Mouse (Mus musculus) midbrain, embryonic 12.5 days (tissue): ENCODE measurements around the gene Trip10. TPM values are rescaled to one million over a fixed set of nuclear protein-coding genes. Genes with fewer than 3 reads are reported as not detected.

Experiments
- ATAC-seq: fragments of 200-750 bp; cut with Nextera tagmentation; 2 replicates; pipeline ENCODE4 v1.8.0; 2017; ENCODE audit warnings: low read depth, moderate TSS enrichment, moderate library complexity; ENCODE audit not compliant: low FRiP score
- H3K27ac ChIP-seq: fragments of 300-500 bp; sonication (generic); replicated peaks from 2 replicates; pipeline ENCODE4 v1.5.1; 2016; ENCODE audit warnings: mild to moderate bottlenecking
- H3K27me3 ChIP-seq: fragments of 300-500 bp; sonication (generic); 2 replicates; pipeline ENCODE4 v1.6.1; 2016; ENCODE audit warnings: mild to moderate bottlenecking
- H3K36me3 ChIP-seq: fragments of 300-500 bp; sonication (generic); 2 replicates; pipeline ENCODE4 v1.6.1; 2016
- H3K4me1 ChIP-seq: fragments of 300-500 bp; sonication (generic); 2 replicates; pipeline ENCODE4 v1.6.1; 2016
- H3K4me2 ChIP-seq: fragments of 300-500 bp; sonication (generic); replicated peaks from 2 replicates; pipeline ENCODE4 v1.6.1; 2016; ENCODE audit warnings: mild to moderate bottlenecking, moderate library complexity
- H3K4me3 ChIP-seq: fragments of 300-500 bp; sonication (generic); 2 replicates; pipeline ENCODE4 v1.5.1; 2016; ENCODE audit warnings: mild to moderate bottlenecking
- H3K9ac ChIP-seq: fragments of 300-500 bp; sonication (generic); replicated peaks from 2 replicates; pipeline ENCODE4 v1.6.1; 2016; ENCODE audit warnings: mild to moderate bottlenecking, moderate library complexity
- H3K9me3 ChIP-seq: fragments of 300-500 bp; sonication (generic); 2 replicates; pipeline ENCODE4 v1.6.1; 2016; ENCODE audit warnings: mild to moderate bottlenecking
- WGBS: fragments of 180-500 bp; shearing (Covaris S2); methylation state at CpG from one replicate; pipeline ENCODE4 v1.1.7; 2016; 5-methylcytosine and 5-hydroxymethylcytosine counted together
- microRNA-seq: library from miRNA; unstranded; fragments of <30 nt; microRNA quantifications from one replicate; pipeline ENCODE4, GENCODE M21; 2017
- polyA plus RNA-seq: library from polyadenylated mRNA; unstranded; fragments of >200 nt; fragmentation: Nextera tagmentation; extraction: Ambion mirVana; gene quantifications from 2 replicates; pipeline ENCODE4 v1.2.1, GENCODE M21; 2016

Gene Trip10
- polyA plus RNA-seq, 1 experiment from 2014 or later, result 26.6 TPM

GRCm38 (mm10) chr17:57289252-57289651, 40.0 kb downstream of the Trip10 start:
- Histone ChIP-seq H3K4me1 (no peaks in the 10 kb centered on the region), H3K4me2 (no peak overlapping the region), H3K27me3 (no peaks in the 10 kb centered on the region), H3K9ac (no peak overlapping the region), H3K9me3 (no peaks in the 10 kb centered on the region), H3K27ac (no peak overlapping the region), H3K36me3 (no peaks in the 10 kb centered on the region), H3K4me3 (no peak overlapping the region)
- WGBS, result 93% methylated on average over 5 of the region's 5 CpGs
- no peak for ATAC-seq

GRCm38 (mm10) chr17:57290001-57290670, 40.9 kb downstream of the Trip10 start:
- ATAC-seq, result no peak
- 89% methylated on average over 9 of the region's 9 CpGs for WGBS
- Histone ChIP-seq H3K9ac (no peak overlapping the region), H3K27ac (no peak overlapping the region), H3K9me3 (no peaks in the 10 kb centered on the region), H3K27me3 (no peaks in the 10 kb centered on the region), H3K4me2 (no peak overlapping the region), H3K36me3 (no peaks in the 10 kb centered on the region), H3K4me3 (no peak overlapping the region), H3K4me1 (no peaks in the 10 kb centered on the region)

GRCm38 (mm10) chr17:57290671-57291055, 41.4 kb downstream of the Trip10 start:
- H3K4me1 ChIP-seq, result no peaks in the 10 kb centered on the region
- no peaks in the 10 kb centered on the region for H3K36me3 ChIP-seq
- no peaks in the 10 kb centered on the region for H3K27me3 ChIP-seq
- no peak overlapping the region for H3K4me3 ChIP-seq
- H3K27ac ChIP-seq, result no peak overlapping the region
- 87% methylated on average over 7 of the region's 7 CpGs for WGBS
- H3K9me3 ChIP-seq, result no peaks in the 10 kb centered on the region
- no peak for ATAC-seq
- H3K9ac ChIP-seq, result no peak overlapping the region
- no peak overlapping the region for H3K4me2 ChIP-seq

DNA sequence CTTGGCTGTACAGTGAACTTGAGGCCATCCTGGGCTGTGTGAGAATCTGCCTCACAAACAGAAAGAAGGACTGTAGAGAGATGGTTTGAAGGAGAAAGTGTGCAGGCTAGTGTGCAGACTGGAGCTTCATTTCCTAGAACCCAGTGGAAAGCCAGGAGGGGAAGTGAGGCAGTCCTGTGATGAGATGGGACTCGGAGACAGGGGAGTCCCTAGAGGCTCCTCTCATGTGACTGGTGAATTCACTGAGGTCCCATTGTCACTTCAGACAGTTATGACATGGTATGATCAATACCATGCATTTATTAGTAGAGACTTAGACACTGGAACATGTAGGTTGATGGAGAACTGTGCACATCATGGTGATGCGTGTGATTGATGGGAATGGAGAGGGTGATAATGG, 43.0 kb downstream of the Trip10 start:
- no peak for ATAC-seq
- Histone ChIP-seq H3K9ac (no peak overlapping the region), H3K27ac (no peak overlapping the region), H3K4me3 (no peak overlapping the region), H3K4me1 (no peaks in the 10 kb centered on the region), H3K4me2 (no peak overlapping the region), H3K9me3 (no peaks in the 10 kb centered on the region), H3K27me3 (no peaks in the 10 kb centered on the region), H3K36me3 (no peaks in the 10 kb centered on the region)
- WGBS, result 90% methylated on average over 2 of the region's 2 CpGs

DNA sequence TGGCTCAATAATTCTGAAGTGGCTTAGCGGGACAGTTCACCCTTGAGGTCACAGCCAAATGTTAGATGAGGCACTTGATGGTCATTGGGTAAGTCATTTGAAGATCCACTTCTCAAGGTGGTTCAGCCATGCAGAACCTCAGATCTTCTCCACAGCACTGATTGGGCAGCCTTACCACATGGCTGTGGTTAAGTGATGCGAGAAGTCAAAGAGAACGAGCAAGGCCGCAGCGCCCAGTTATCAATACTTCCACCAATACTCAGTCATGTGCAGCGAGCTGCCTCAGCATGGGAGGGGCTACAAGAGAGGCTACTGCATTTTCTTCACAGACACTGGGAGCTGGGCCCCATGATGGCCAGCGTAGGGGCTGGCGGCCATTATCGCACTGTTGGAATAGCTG, 43.7 kb downstream of the Trip10 start:
- H3K4me1 ChIP-seq, result no peaks in the 10 kb centered on the region
- no peaks in the 10 kb centered on the region for H3K9me3 ChIP-seq
- H3K27ac ChIP-seq, result no peak overlapping the region
- WGBS, result 94% methylated on average over 9 of the region's 9 CpGs
- no peaks in the 10 kb centered on the region for H3K27me3 ChIP-seq
- no peak overlapping the region for H3K4me2 ChIP-seq
- no peak overlapping the region for H3K9ac ChIP-seq
- ATAC-seq, result no peak
- no peak overlapping the region for H3K4me3 ChIP-seq
- no peaks in the 10 kb centered on the region for H3K36me3 ChIP-seq

- 94% methylated on average over 9 of the region's 9 CpGs for WGBS
- H3K27ac ChIP-seq, result no peak overlapping the region
- H3K4me3 ChIP-seq, result no peak overlapping the region
- H3K9ac ChIP-seq, result no peak overlapping the region
- H3K27me3 ChIP-seq, result no peaks in the 10 kb centered on the region
- H3K9me3 ChIP-seq, result no peaks in the 10 kb centered on the region
- no peak overlapping the region for H3K4me2 ChIP-seq
- no peaks in the 10 kb centered on the region for H3K4me1 ChIP-seq
- no peak for ATAC-seq
- H3K36me3 ChIP-seq, result no peaks in the 10 kb centered on the region
Observed at GRCm38 (mm10) chr17:57295935-57296334, 46.7 kb downstream of the Trip10 start.

- WGBS, result 91% methylated on average over 12 of the region's 12 CpGs
Observed at GRCm38 (mm10) chr17:57297040-57297439, 47.8 kb downstream of the Trip10 start.

DNA sequence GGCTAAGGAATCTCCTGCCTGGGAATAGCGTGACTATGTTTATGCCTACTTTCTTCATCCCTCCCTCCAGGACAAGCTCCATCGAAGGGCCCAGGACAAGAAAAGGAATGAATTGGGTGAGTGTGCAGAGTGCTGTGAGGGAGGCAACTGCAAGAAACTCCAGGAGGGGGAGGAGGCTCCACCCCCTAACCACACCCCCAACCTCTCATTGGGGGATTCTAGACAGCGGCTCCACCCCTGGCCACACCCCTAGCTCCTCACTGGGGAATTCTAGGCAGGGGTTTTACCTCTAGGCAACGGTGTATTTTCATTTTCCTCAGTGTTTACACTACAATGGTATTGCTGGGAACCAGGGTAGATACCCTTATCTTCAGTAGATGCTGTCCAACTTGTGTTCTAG, 56.3 kb downstream of the Trip10 start:
- WGBS, result 70% methylated on average over 4 of the region's 4 CpGs
- H3K4me1 ChIP-seq, result no peaks in the 10 kb centered on the region
- H3K9ac ChIP-seq, result no peak overlapping the region
- H3K36me3 ChIP-seq, result no peaks in the 10 kb centered on the region
- H3K4me3 ChIP-seq, result no peak overlapping the region
- ATAC-seq, result no peak
- no peak overlapping the region for H3K4me2 ChIP-seq
- H3K9me3 ChIP-seq, result no peaks in the 10 kb centered on the region
- H3K27ac ChIP-seq, result no peak overlapping the region
- no peaks in the 10 kb centered on the region for H3K27me3 ChIP-seq

More at GRCm38 (mm10) chr17:57297040-57297439, 47.8 kb downstream of the Trip10 start:
- Histone ChIP-seq H3K4me2 (no peak overlapping the region), H3K36me3 (no peaks in the 10 kb centered on the region), H3K4me1 (no peaks in the 10 kb centered on the region), H3K9ac (no peak overlapping the region), H3K4me3 (no peak overlapping the region), H3K9me3 (no peaks in the 10 kb centered on the region), H3K27me3 (no peaks in the 10 kb centered on the region), H3K27ac (no peak overlapping the region)
- no peak for ATAC-seq

GRCm38 (mm10) chr17:57307074-57307473, 57.8 kb downstream of the Trip10 start:
- H3K9me3 ChIP-seq, result no peaks in the 10 kb centered on the region
- no peak overlapping the region for H3K4me2 ChIP-seq
- no peak overlapping the region for H3K9ac ChIP-seq
- H3K27ac ChIP-seq, result no peak overlapping the region
- H3K4me1 ChIP-seq, result no peaks in the 10 kb centered on the region
- WGBS, result 87% methylated on average over 6 of the region's 6 CpGs
- H3K36me3 ChIP-seq, result no peaks in the 10 kb centered on the region
- H3K4me3 ChIP-seq, result no peak overlapping the region
- ATAC-seq, result no peak
- H3K27me3 ChIP-seq, result no peaks in the 10 kb centered on the region

DNA sequence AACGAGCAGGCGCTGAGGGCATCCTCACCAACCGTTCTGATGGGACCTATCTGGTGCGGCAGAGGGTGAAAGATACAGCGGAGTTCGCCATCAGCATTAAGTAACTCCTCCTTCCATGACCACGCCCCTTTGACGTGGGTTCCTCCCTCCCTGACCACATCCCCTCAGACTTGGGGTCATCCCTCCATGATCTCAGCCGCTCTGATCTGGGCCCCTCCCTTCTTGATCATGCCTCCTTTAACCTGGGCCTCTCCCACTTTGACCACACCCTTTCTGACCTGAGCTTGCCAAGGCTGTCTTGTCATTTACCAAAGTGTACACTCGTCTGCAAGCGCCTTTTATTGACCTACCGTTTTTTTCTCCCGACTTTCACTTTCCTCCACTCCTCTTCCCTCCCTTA, 62.5 kb downstream of the Trip10 start:
- ATAC-seq, result no peak
- WGBS, result 41% methylated on average over 13 of the region's 13 CpGs

More for the DNA sequence above, 62.5 kb downstream of the Trip10 start:
- H3K27ac ChIP-seq, result no peak overlapping the region
- no peak overlapping the region for H3K9ac ChIP-seq
- H3K4me3 ChIP-seq, result no peak overlapping the region
- H3K4me1 ChIP-seq, result no peaks in the 10 kb centered on the region
- H3K9me3 ChIP-seq, result no peaks in the 10 kb centered on the region
- H3K27me3 ChIP-seq, result no peaks in the 10 kb centered on the region
- no peaks in the 10 kb centered on the region for H3K36me3 ChIP-seq
- no peak overlapping the region for H3K4me2 ChIP-seq

Small RNA genes lying within 50 kb of the gene (microRNA-seq; reads per million reads assigned to microRNA genes)
- gene Mir6978, result not detected

Other genes starting within 250 kb of the Trip10 start
- 0.87 TPM in 1 of 2 replicates, not detected in the other for gene Pspn, start 249.4 kb upstream of the Trip10 start, polyA plus RNA-seq
- 68.6 and 72.9 TPM in 2 replicates for gene Gtf2f1, start 238.2 kb upstream of the Trip10 start, polyA plus RNA-seq
- gene Gm17949, start 238.0 kb upstream of the Trip10 start, polyA plus RNA-seq, result 0.34 and 0.72 TPM in 2 replicates
- gene Khsrp, start 217.9 kb upstream of the Trip10 start, polyA plus RNA-seq, result 62.7 and 85.4 TPM in 2 replicates
- 0.19 TPM in 1 of 2 replicates, not detected in the other for gene Slc25a41, start 207.8 kb upstream of the Trip10 start, polyA plus RNA-seq
- gene Crb3, start 190.3 kb upstream of the Trip10 start, polyA plus RNA-seq, result 0.31 and 1.5 TPM in 2 replicates
- gene Slc25a23, start 189.6 kb upstream of the Trip10 start, polyA plus RNA-seq, result 19.0 and 22.3 TPM in 2 replicates
- gene Dennd1c, start 170.9 kb upstream of the Trip10 start, polyA plus RNA-seq, result 2.4 and 3.3 TPM in 2 replicates
- 189 and 205 TPM in 2 replicates for gene Tubb4a, start 161.7 kb upstream of the Trip10 start, polyA plus RNA-seq
- gene Tnfsf9, start 144.1 kb upstream of the Trip10 start, polyA plus RNA-seq, result 6.9 and 7.8 TPM in 2 replicates
- gene Cd70, start 99.7 kb upstream of the Trip10 start, polyA plus RNA-seq, result 0.29 and 0.38 TPM in 2 replicates
- gene Tnfsf14, start 55.3 kb upstream of the Trip10 start, polyA plus RNA-seq, result 0.09 TPM in 1 of 2 replicates, not detected in the other
- gene C3, start 21.3 kb upstream of the Trip10 start, polyA plus RNA-seq, result 0.50 and 0.64 TPM in 2 replicates
- 23.3 and 24.5 TPM in 2 replicates for gene Gpr108, start 1.0 kb upstream of the Trip10 start, polyA plus RNA-seq
- gene Vav1, start 29.6 kb downstream of the Trip10 start, polyA plus RNA-seq, result 2.0 and 2.1 TPM in 2 replicates
- 4.9 and 5.5 TPM in 2 replicates for gene Adgre1, start 109.2 kb downstream of the Trip10 start, polyA plus RNA-seq